8 mouse cellular contexts compared by ENCODE assay signal in genomic region chr8:128686429-128686990, GRCm38 (mm10). TPM values are rescaled to one million over a fixed set of nuclear protein-coding genes. Genes with fewer than 3 reads are reported as not detected.
A peak's percentile ranks its signal among the peaks of the same experiment; 100 is the strongest.
DNase-seq lines count a peak whose midpoint lies in the region; ATAC-seq and TF ChIP-seq lines count a peak whose summit lies in the region.

No protein-coding gene starts in this region.

- no peak for TF ChIP-seq CTCF in olfactory bulb, adult 2 months (IDR thresholded peaks at IDR 0.05; ENCODE audit: insufficient read depth, low read depth, low read length)

- no peak for DNase-seq in lung, postnatal 25 days (ENCODE audit: low spot score)
- DNase-seq in adrenal gland, postnatal 36 days = no peak
- no peak for DNase-seq in thymus, adult 18-20 months
- no peak for DNase-seq in urinary bladder, postnatal 10 days (ENCODE audit: low spot score)

- TF ChIP-seq POLR2A in olfactory bulb, adult 2 months (IDR thresholded peaks at IDR 0.05; ENCODE audit: insufficient read depth, low read depth, low read length) = no peak

- H3K4me1 ChIP-seq in lung, embryonic 15.5 days = peaks cover 25% of the 10 kb centered on the region
- H3K4me1 ChIP-seq in embryonic facial prominence, embryonic 15.5 days = peaks cover 8% of the 10 kb centered on the region; the same call in 1 of the 2 replicates
- H3K4me1 ChIP-seq in limb, embryonic 12.5 days (replicated peaks) = peaks cover 20% of the 10 kb centered on the region
- peaks cover 2% of the 10 kb centered on the region; the same call in 1 of the 2 replicates for H3K4me1 ChIP-seq in olfactory bulb, adult 2 months (ENCODE audit: control insufficient read depth, insufficient read depth, low read length)

- H3K9ac ChIP-seq in lung, embryonic 15.5 days = peak overlapping the region; percentile 98
- peak overlapping the region; percentile 98 for H3K9ac ChIP-seq in embryonic facial prominence, embryonic 15.5 days
- H3K9ac ChIP-seq in limb, embryonic 12.5 days (replicated peaks) = peak overlapping the region; percentile 98

- ATAC-seq in lung, embryonic 15.5 days (ENCODE audit: borderline replicate concordance, extremely low read depth, low FRiP score, low TSS enrichment) = no peak
- ATAC-seq in embryonic facial prominence, embryonic 15.5 days (ENCODE audit: insufficient number of reproducible peaks, low FRiP score, low TSS enrichment, low read depth) = no peak
- no peak for ATAC-seq in limb, embryonic 12.5 days (ENCODE audit: insufficient number of reproducible peaks, insufficient read depth, low FRiP score, low TSS enrichment, low read depth)

- H3K4me2 ChIP-seq in lung, embryonic 15.5 days = peak overlapping the region; percentile 53
- H3K4me2 ChIP-seq in embryonic facial prominence, embryonic 15.5 days (replicated peaks) = peak overlapping the region; percentile 49
- peak overlapping the region; percentile 67 for H3K4me2 ChIP-seq in limb, embryonic 12.5 days

- peak overlapping the region; percentile 96 for H3K4me3 ChIP-seq in lung, embryonic 15.5 days
- H3K4me3 ChIP-seq in embryonic facial prominence, embryonic 15.5 days (replicated peaks) = peak overlapping the region; percentile 90
- H3K4me3 ChIP-seq in limb, embryonic 12.5 days (replicated peaks) = peak overlapping the region; percentile 83
- H3K4me3 ChIP-seq in olfactory bulb, adult 2 months (ENCODE audit: insufficient read depth, low read depth, low read length) = peak overlapping the region; percentile 98

- H3K9me3 ChIP-seq in lung, embryonic 15.5 days = no peaks in the 10 kb centered on the region
- no peaks in the 10 kb centered on the region for H3K9me3 ChIP-seq in embryonic facial prominence, embryonic 15.5 days (replicated peaks)
- H3K9me3 ChIP-seq in limb, embryonic 12.5 days = no peaks in the 10 kb centered on the region

- WGBS in lung, embryonic 15.5 days = 0% methylated on average over 2 of the region's 2 CpGs
- 0% methylated on average over 2 of the region's 2 CpGs for WGBS in embryonic facial prominence, embryonic 15.5 days
- 0% methylated on average over 2 of the region's 2 CpGs for WGBS in limb, embryonic 12.5 days
- 3% methylated on average over 2 of the region's 2 CpGs for WGBS in olfactory bulb, adult 2 months

- H3K36me3 ChIP-seq in lung, embryonic 15.5 days = no peaks in the 10 kb centered on the region
- H3K36me3 ChIP-seq in embryonic facial prominence, embryonic 15.5 days = no peaks in the 10 kb centered on the region
- no peaks in the 10 kb centered on the region for H3K36me3 ChIP-seq in limb, embryonic 12.5 days

- H3K27me3 ChIP-seq in lung, embryonic 15.5 days = no peaks in the 10 kb centered on the region
- H3K27me3 ChIP-seq in embryonic facial prominence, embryonic 15.5 days = no peaks in the 10 kb centered on the region
- H3K27me3 ChIP-seq in limb, embryonic 12.5 days = no peaks in the 10 kb centered on the region

- H3K27ac ChIP-seq in lung, embryonic 15.5 days = peak overlapping the region; percentile 100
- H3K27ac ChIP-seq in embryonic facial prominence, embryonic 15.5 days (replicated peaks) = peak overlapping the region; percentile 99
- H3K27ac ChIP-seq in limb, embryonic 12.5 days = peak overlapping the region; percentile 99
- no peak overlapping the region; the same call in 1 of the 2 replicates for H3K27ac ChIP-seq in olfactory bulb, adult 2 months (ENCODE audit: insufficient read depth, low read depth, low read length)

RNA-seq across cellular contexts. Expression of gene Itgb1, which starts 1.1 kb away (rescaled TPM):
- polyA plus RNA-seq in lung, embryonic 15.5 days (2015; fragmentation: Nextera tagmentation; extraction: Ambion mirVana) = 396 and 402 TPM in 2 replicates
- 259 and 261 TPM in 2 replicates for polyA plus RNA-seq in embryonic facial prominence, embryonic 15.5 days (2015; fragmentation: Nextera tagmentation; extraction: Ambion mirVana)
- polyA plus RNA-seq in limb, embryonic 12.5 days (2016; fragmentation: Nextera tagmentation; extraction: Ambion mirVana) = 202 and 215 TPM in 2 replicates
- polyA plus RNA-seq in olfactory bulb, adult 2 months (2012; ENCODE audit: insufficient read depth, insufficient read length, low replicate concordance, missing spikeins) = 105 and 158 TPM in 2 replicates
- 100 to 1,000 TPM; 280 to 291 TPM for total RNA-seq in adrenal gland, postnatal 36 days (2021)
